11 mouse cellular contexts compared by ENCODE assay signal in the genomic region with DNA sequence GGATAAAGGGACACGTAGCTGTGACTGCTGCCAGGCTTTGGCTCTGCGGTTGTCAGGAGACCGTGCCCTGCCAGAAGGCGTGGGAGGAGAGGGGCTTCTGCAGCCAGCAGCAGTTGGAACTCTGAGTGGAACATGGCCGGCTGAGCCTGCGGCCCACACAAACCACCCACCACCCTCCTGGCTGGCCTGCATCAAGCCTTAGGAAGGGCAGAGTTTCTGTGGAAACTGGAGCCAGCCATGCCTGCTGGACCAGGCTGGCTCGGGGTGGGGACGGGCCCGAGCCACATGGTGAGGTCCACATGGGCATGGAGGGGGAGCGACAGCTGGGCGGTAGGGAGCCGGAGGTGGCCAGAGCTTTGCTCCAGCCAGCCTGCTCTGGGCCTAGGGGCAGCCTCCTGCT. TPM values are rescaled to one million over a fixed set of nuclear protein-coding genes. Genes with fewer than 3 reads are reported as not detected.
DNase-seq lines count a peak whose midpoint lies in the region; ATAC-seq and TF ChIP-seq lines count a peak whose summit lies in the region.
"Had no signal": no experiment of that assay in that cellular context is flagged by ENCODE, and none has a peak within 500 bp of the region (broad histone marks: within the 10 kb centered on the region; RNA-seq: fewer than 3 reads in every experiment).

No protein-coding gene starts in this region.

- H3K4me1 ChIP-seq in heart, embryonic 10.5 days: peaks cover 37% of the 10 kb centered on the region
- H3K4me1 ChIP-seq in heart, embryonic 11.5 days (ENCODE audit: control insufficient read depth, insufficient read depth, low read length): peaks cover 11% of the 10 kb centered on the region
- H3K4me1 ChIP-seq in E14TG2a.4 (replicated peaks; ENCODE audit: low read depth, low read length): peaks cover 35% of the 10 kb centered on the region
- H3K4me1 ChIP-seq in embryonic facial prominence, embryonic 13.5 days: peaks cover 40% of the 10 kb centered on the region

- 0 out of 2 replicates have a peak overlapping the region, but pooled peaks have one; percentile 25 for H3K27ac ChIP-seq in heart, embryonic 10.5 days
- H3K27ac ChIP-seq in heart, embryonic 11.5 days (ENCODE audit: low read depth, low read length): no peak overlapping the region
- H3K27ac ChIP-seq in embryonic facial prominence, embryonic 13.5 days: peak overlapping the region; percentile 11; the same call in 1 of the 2 replicates
- H3K27ac ChIP-seq: neural tube, embryonic 13.5 days had no signal

- no peaks in the 10 kb centered on the region for H3K9me3 ChIP-seq in heart, embryonic 10.5 days
- H3K9me3 ChIP-seq in heart, embryonic 11.5 days (replicated peaks; ENCODE audit: control insufficient read depth, low read length): no peaks in the 10 kb centered on the region
- H3K9me3 ChIP-seq in E14TG2a.4 (ENCODE audit: low read length): no peaks in the 10 kb centered on the region
- no peaks in the 10 kb centered on the region for H3K9me3 ChIP-seq in embryonic facial prominence, embryonic 13.5 days
- H3K9me3 ChIP-seq: G1E; neural tube, embryonic 13.5 days had no signal

- no peaks in the 10 kb centered on the region for H3K36me3 ChIP-seq in heart, embryonic 10.5 days
- H3K36me3 ChIP-seq in heart, embryonic 11.5 days (ENCODE audit: control insufficient read depth, insufficient read depth, low read length): no peaks in the 10 kb centered on the region
- H3K36me3 ChIP-seq in E14TG2a.4 (ENCODE audit: insufficient read depth, low read length): no peaks in the 10 kb centered on the region
- no peaks in the 10 kb centered on the region for H3K36me3 ChIP-seq in embryonic facial prominence, embryonic 13.5 days
- H3K36me3 ChIP-seq: G1E; neural tube, embryonic 13.5 days had no signal

- H3K4me3 ChIP-seq in heart, embryonic 10.5 days: no peak overlapping the region
- H3K4me3 ChIP-seq in heart, embryonic 11.5 days (ENCODE audit: low read depth, low read length): no peak overlapping the region
- peak overlapping the region; percentile 73 for H3K4me3 ChIP-seq in E14TG2a.4 (replicated peaks; ENCODE audit: low read length)
- H3K4me3 ChIP-seq in embryonic facial prominence, embryonic 13.5 days: no peak overlapping the region
- H3K4me3 ChIP-seq: neural tube, embryonic 13.5 days had no signal

- DNase-seq in heart, embryonic 10.5 days (ENCODE audit: low spot score): no peak
- peak; percentile 55 to 73 for DNase-seq in layer of hippocampus, postnatal 14 days (ENCODE audit: low spot score in 2 of 2)
- DNase-seq: kidney, adult 18-20 months had no signal

- WGBS in heart, embryonic 10.5 days: 64% methylated on average over 12 of the region's 12 CpGs
- WGBS in heart, embryonic 11.5 days (ENCODE audit: insufficient replicate concordance): 61% methylated on average over 12 of the region's 12 CpGs
- WGBS in embryonic facial prominence, embryonic 13.5 days: 83% methylated on average over 12 of the region's 12 CpGs

- no peak overlapping the region for H3K4me2 ChIP-seq in heart, embryonic 11.5 days
- no peak overlapping the region for H3K4me2 ChIP-seq in embryonic facial prominence, embryonic 13.5 days
- H3K4me2 ChIP-seq: neural tube, embryonic 13.5 days had no signal

- H3K27me3 ChIP-seq in heart, embryonic 10.5 days (ENCODE audit: insufficient read depth, poor library complexity, severe bottlenecking): peaks cover 19% of the 10 kb centered on the region; the same call in 1 of the 2 replicates
- no peaks in the 10 kb centered on the region for H3K27me3 ChIP-seq in heart, embryonic 11.5 days (ENCODE audit: control insufficient read depth, insufficient read depth, low read length)
- H3K27me3 ChIP-seq in E14TG2a.4 (ENCODE audit: insufficient read depth, low read length): peaks cover 59% of the 10 kb centered on the region
- no peaks in the 10 kb centered on the region for H3K27me3 ChIP-seq in embryonic facial prominence, embryonic 13.5 days
- H3K27me3 ChIP-seq: neural tube, embryonic 13.5 days had no signal

- no peak for ATAC-seq in heart, embryonic 11.5 days (replicated peaks; ENCODE audit: insufficient number of reproducible peaks, low FRiP score, low TSS enrichment)
- no peak for ATAC-seq in embryonic facial prominence, embryonic 13.5 days (ENCODE audit: insufficient number of reproducible peaks, insufficient read depth, low FRiP score, low TSS enrichment, low read depth)
- ATAC-seq in erythroblast, adult 5-6 weeks (replicated peaks; ENCODE audit: low FRiP score, poor library complexity, severe bottlenecking): no peak
- ATAC-seq in megakaryocyte progenitor cell, adult 5-6 weeks (replicated peaks; ENCODE audit: poor library complexity): no peak
- ATAC-seq in CD4-positive, CD25-positive, alpha-beta regulatory T cell, adult 4 months: no peak

- no peak for TF ChIP-seq CTCF in E14TG2a.4 (conservative IDR thresholded peaks at IDR 0.05; ENCODE audit: low read length)

- H3K9ac ChIP-seq in heart, embryonic 11.5 days (ENCODE audit: low read depth, low read length): no peak overlapping the region
- H3K9ac ChIP-seq in embryonic facial prominence, embryonic 13.5 days: no peak overlapping the region
- H3K9ac ChIP-seq: neural tube, embryonic 13.5 days had no signal

RNA-seq across cellular contexts. Expression of a gene that starts 29.3 kb away (rescaled TPM):
- polyA plus RNA-seq in heart, embryonic 10.5 days (2016; fragmentation: Nextera tagmentation; extraction: Ambion mirVana): 914 and 924 TPM in 2 replicates
- 712 and 821 TPM in 2 replicates for polyA plus RNA-seq in heart, embryonic 11.5 days (2014; fragmentation: Nextera tagmentation; extraction: Ambion mirVana)
- polyA plus RNA-seq in embryonic facial prominence, embryonic 13.5 days (2015; fragmentation: Nextera tagmentation; extraction: Ambion mirVana): 1,075 and 1,213 TPM in 2 replicates
- total RNA-seq in layer of hippocampus, postnatal 14 days (2021): 100 to 1,000 TPM; 174 to 210 TPM
- total RNA-seq in erythroblast, adult 5-6 weeks (2015; ENCODE audit: low replicate concordance): 12.5 and 314 TPM in 2 replicates
- total RNA-seq in erythroblast, adult 5-6 weeks (2017; ENCODE audit: low replicate concordance): 4.1 and 5.3 TPM in 2 replicates
- 76.9 and 124 TPM in 2 replicates for total RNA-seq in megakaryocyte progenitor cell, adult 5-6 weeks (2015)
- 38.8 and 51.4 TPM in 2 replicates for total RNA-seq in megakaryocyte progenitor cell, adult 5-6 weeks (2017)
- polyA plus RNA-seq in CD4-positive, CD25-positive, alpha-beta regulatory T cell, adult 4 months (2017; shearing (Covaris generic)): 100 to 1,000 TPM; 616 to 775 TPM
